Mouse (Mus musculus): ENCODE measurements around the gene Noxred1. TPM values are rescaled to one million over a fixed set of nuclear protein-coding genes. Genes with fewer than 3 reads are reported as not detected.

The Noxred1 gene
- polyA plus RNA-seq, 1 experiment from 2014 or later, result 1.6 TPM

GRCm38 (mm10) chr12:87250161-87250560 lies 11.6 kb upstream of the Noxred1 start:
- Histone ChIP-seq H3K4me1 (replicated peaks; ENCODE audit: control insufficient read depth, insufficient read depth, low read length) (no peaks in the 10 kb centered on the region), H3K4me2 (ENCODE audit: low read length) (no peak overlapping the region), H3K27ac (ENCODE audit: low read length) (no peak overlapping the region), H3K36me3 (ENCODE audit: control insufficient read depth, insufficient read depth) (peaks cover 58% of the 10 kb centered on the region), H3K27me3 (replicated peaks; ENCODE audit: control insufficient read depth, insufficient read depth, low read length) (no peaks in the 10 kb centered on the region), H3K4me3 (replicated peaks; ENCODE audit: low read length) (no peak overlapping the region), H3K9me3 (ENCODE audit: control insufficient read depth, low read length) (no peaks in the 10 kb centered on the region), H3K9ac (replicated peaks; ENCODE audit: low read depth, low read length) (no peak overlapping the region)
- 92% methylated on average over 6 of the region's 6 CpGs for WGBS
- no peak for ATAC-seq

GRCm38 (mm10) chr12:87236882-87237483 lies 1.5 kb downstream of the Noxred1 start:
- no peak overlapping the region for H3K27ac ChIP-seq (ENCODE audit: low read length)
- 92% methylated on average over 5 of the region's 5 CpGs for WGBS
- no peaks in the 10 kb centered on the region for H3K9me3 ChIP-seq (ENCODE audit: control insufficient read depth, low read length)
- no peak overlapping the region for H3K9ac ChIP-seq (replicated peaks; ENCODE audit: low read depth, low read length)
- no peak overlapping the region for H3K4me2 ChIP-seq (ENCODE audit: low read length)
- no peak overlapping the region for H3K4me3 ChIP-seq (replicated peaks; ENCODE audit: low read length)
- H3K27me3 ChIP-seq (replicated peaks; ENCODE audit: control insufficient read depth, insufficient read depth, low read length), result no peaks in the 10 kb centered on the region
- H3K36me3 ChIP-seq (ENCODE audit: control insufficient read depth, insufficient read depth), result peaks cover 24% of the 10 kb centered on the region
- no peak for ATAC-seq
- no peaks in the 10 kb centered on the region for H3K4me1 ChIP-seq (replicated peaks; ENCODE audit: control insufficient read depth, insufficient read depth, low read length)

- H3K36me3 ChIP-seq (ENCODE audit: control insufficient read depth, insufficient read depth), result no peaks in the 10 kb centered on the region
- no peaks in the 10 kb centered on the region for H3K27me3 ChIP-seq (replicated peaks; ENCODE audit: control insufficient read depth, insufficient read depth, low read length)
- no peak for ATAC-seq
- no peak overlapping the region for H3K9ac ChIP-seq (replicated peaks; ENCODE audit: low read depth, low read length)
- no peaks in the 10 kb centered on the region for H3K4me1 ChIP-seq (replicated peaks; ENCODE audit: control insufficient read depth, insufficient read depth, low read length)
- H3K27ac ChIP-seq (ENCODE audit: low read length), result no peak overlapping the region
- H3K9me3 ChIP-seq (ENCODE audit: control insufficient read depth, low read length), result no peaks in the 10 kb centered on the region
- H3K4me3 ChIP-seq (replicated peaks; ENCODE audit: low read length), result no peak overlapping the region
- no peak overlapping the region for H3K4me2 ChIP-seq (ENCODE audit: low read length)
These were observed 8.1 kb downstream of the Noxred1 start for GRCm38 (mm10) chr12:87230379-87230895.

- Histone ChIP-seq H3K4me1 (replicated peaks; ENCODE audit: control insufficient read depth, insufficient read depth, low read length) (no peaks in the 10 kb centered on the region), H3K4me3 (replicated peaks; ENCODE audit: low read length) (no peak overlapping the region), H3K36me3 (ENCODE audit: control insufficient read depth, insufficient read depth) (no peaks in the 10 kb centered on the region), H3K9ac (replicated peaks; ENCODE audit: low read depth, low read length) (no peak overlapping the region), H3K9me3 (ENCODE audit: control insufficient read depth, low read length) (no peaks in the 10 kb centered on the region), H3K27me3 (replicated peaks; ENCODE audit: control insufficient read depth, insufficient read depth, low read length) (no peaks in the 10 kb centered on the region), H3K27ac (ENCODE audit: low read length) (no peak overlapping the region), H3K4me2 (ENCODE audit: low read length) (no peak overlapping the region)
- ATAC-seq, result no peak
- 90% methylated on average over 2 of the region's 2 CpGs for WGBS
These were observed 8.9 kb downstream of the Noxred1 start for GRCm38 (mm10) chr12:87229633-87230032.

- no peak for ATAC-seq
- H3K9ac ChIP-seq (replicated peaks; ENCODE audit: low read depth, low read length), result no peak overlapping the region
- no peaks in the 10 kb centered on the region for H3K9me3 ChIP-seq (ENCODE audit: control insufficient read depth, low read length)
- H3K36me3 ChIP-seq (ENCODE audit: control insufficient read depth, insufficient read depth), result no peaks in the 10 kb centered on the region
- no peak overlapping the region for H3K27ac ChIP-seq (ENCODE audit: low read length)
- no peak overlapping the region for H3K4me3 ChIP-seq (replicated peaks; ENCODE audit: low read length)
- 78% methylated on average over 7 of the region's 7 CpGs for WGBS
- H3K4me1 ChIP-seq (replicated peaks; ENCODE audit: control insufficient read depth, insufficient read depth, low read length), result no peaks in the 10 kb centered on the region
- H3K4me2 ChIP-seq (ENCODE audit: low read length), result no peak overlapping the region
- H3K27me3 ChIP-seq (replicated peaks; ENCODE audit: control insufficient read depth, insufficient read depth, low read length), result no peaks in the 10 kb centered on the region
These were observed 11.7 kb downstream of the Noxred1 start for GRCm38 (mm10) chr12:87226801-87227200.

- ATAC-seq, result no peak
- Histone ChIP-seq H3K9ac (replicated peaks; ENCODE audit: low read depth, low read length) (no peak overlapping the region), H3K27ac (ENCODE audit: low read length) (no peak overlapping the region), H3K36me3 (ENCODE audit: control insufficient read depth, insufficient read depth) (no peaks in the 10 kb centered on the region), H3K9me3 (ENCODE audit: control insufficient read depth, low read length) (no peaks in the 10 kb centered on the region), H3K4me3 (replicated peaks; ENCODE audit: low read length) (no peak overlapping the region), H3K27me3 (replicated peaks; ENCODE audit: control insufficient read depth, insufficient read depth, low read length) (no peaks in the 10 kb centered on the region), H3K4me2 (ENCODE audit: low read length) (no peak overlapping the region), H3K4me1 (replicated peaks; ENCODE audit: control insufficient read depth, insufficient read depth, low read length) (no peaks in the 10 kb centered on the region)
- 75% methylated on average over 10 of the region's 10 CpGs for WGBS
These were observed 13.6 kb downstream of the Noxred1 start for GRCm38 (mm10) chr12:87224950-87225349.

GRCm38 (mm10) chr12:87219362-87219761 lies 19.2 kb downstream of the Noxred1 start:
- Histone ChIP-seq H3K9ac (replicated peaks; ENCODE audit: low read depth, low read length) (no peak overlapping the region), H3K4me2 (ENCODE audit: low read length) (no peak overlapping the region), H3K27ac (ENCODE audit: low read length) (no peak overlapping the region), H3K4me1 (replicated peaks; ENCODE audit: control insufficient read depth, insufficient read depth, low read length) (no peaks in the 10 kb centered on the region), H3K27me3 (replicated peaks; ENCODE audit: control insufficient read depth, insufficient read depth, low read length) (no peaks in the 10 kb centered on the region), H3K9me3 (ENCODE audit: control insufficient read depth, low read length) (no peaks in the 10 kb centered on the region), H3K4me3 (replicated peaks; ENCODE audit: low read length) (no peak overlapping the region), H3K36me3 (ENCODE audit: control insufficient read depth, insufficient read depth) (no peaks in the 10 kb centered on the region)
- no peak for ATAC-seq
- 60% methylated on average over 7 of the region's 7 CpGs for WGBS

- no peak overlapping the region for H3K4me2 ChIP-seq (ENCODE audit: low read length)
- no peaks in the 10 kb centered on the region for H3K9me3 ChIP-seq (ENCODE audit: control insufficient read depth, low read length)
- H3K4me3 ChIP-seq (replicated peaks; ENCODE audit: low read length), result no peak overlapping the region
- no peak for ATAC-seq
- H3K27me3 ChIP-seq (replicated peaks; ENCODE audit: control insufficient read depth, insufficient read depth, low read length), result no peaks in the 10 kb centered on the region
- H3K9ac ChIP-seq (replicated peaks; ENCODE audit: low read depth, low read length), result no peak overlapping the region
- H3K27ac ChIP-seq (ENCODE audit: low read length), result no peak overlapping the region
- no peaks in the 10 kb centered on the region for H3K4me1 ChIP-seq (replicated peaks; ENCODE audit: control insufficient read depth, insufficient read depth, low read length)
- no peaks in the 10 kb centered on the region for H3K36me3 ChIP-seq (ENCODE audit: control insufficient read depth, insufficient read depth)
These were observed 20.9 kb downstream of the Noxred1 start for GRCm38 (mm10) chr12:87217596-87217995.

GRCm38 (mm10) chr12:87216053-87216452 lies 22.5 kb downstream of the Noxred1 start:
- Histone ChIP-seq H3K36me3 (ENCODE audit: control insufficient read depth, insufficient read depth) (no peaks in the 10 kb centered on the region), H3K27ac (ENCODE audit: low read length) (no peak overlapping the region), H3K27me3 (replicated peaks; ENCODE audit: control insufficient read depth, insufficient read depth, low read length) (no peaks in the 10 kb centered on the region), H3K4me3 (replicated peaks; ENCODE audit: low read length) (no peak overlapping the region), H3K4me1 (replicated peaks; ENCODE audit: control insufficient read depth, insufficient read depth, low read length) (no peaks in the 10 kb centered on the region), H3K9me3 (ENCODE audit: control insufficient read depth, low read length) (no peaks in the 10 kb centered on the region), H3K4me2 (ENCODE audit: low read length) (no peak overlapping the region), H3K9ac (replicated peaks; ENCODE audit: low read depth, low read length) (no peak overlapping the region)
- 73% methylated on average over 2 of the region's 2 CpGs for WGBS
- no peak for ATAC-seq

Data from forebrain, embryonic 16.5 days (tissue).